16 mouse cellular contexts compared by ENCODE assay signal in genomic region chr16:10713041-10713440, GRCm38 (mm10).
DNase-seq lines count a peak whose midpoint lies in the region; ATAC-seq and TF ChIP-seq lines count a peak whose summit lies in the region.
"Had no signal": no experiment of that assay in that cellular context is flagged by ENCODE, and none has a peak within 500 bp of the region (broad histone marks: within the 10 kb centered on the region; RNA-seq: fewer than 3 reads in every experiment).

No protein-coding gene starts in this region.

- H3K36me3 ChIP-seq in midbrain, embryonic 13.5 days, result no peaks in the 10 kb centered on the region
- H3K36me3 ChIP-seq in midbrain, embryonic 14.5 days (ENCODE audit: control insufficient read depth, insufficient read depth, low read length), result no peaks in the 10 kb centered on the region
- no peaks in the 10 kb centered on the region for H3K36me3 ChIP-seq in macrophage (ENCODE audit: inconsistent target)
- H3K36me3 ChIP-seq: heart, embryonic 10.5 days; intestine, embryonic 15.5 days had no signal

- no peaks in the 10 kb centered on the region for H3K9me3 ChIP-seq in midbrain, embryonic 13.5 days
- H3K9me3 ChIP-seq in midbrain, embryonic 14.5 days (ENCODE audit: control insufficient read depth, low read length), result no peaks in the 10 kb centered on the region
- H3K9me3 ChIP-seq: heart, embryonic 10.5 days; intestine, embryonic 15.5 days had no signal

- H3K79me2 ChIP-seq in macrophage (ENCODE audit: inconsistent target), result no peaks in the 10 kb centered on the region

- no peak for TF ChIP-seq CTCF in gastrocnemius, adult 2 months (IDR thresholded peaks at IDR 0.05)

- H3K27ac ChIP-seq in gastrocnemius, adult 2 months, result peak overlapping the region; percentile 51; the same call in 1 of the 2 replicates
- H3K27ac ChIP-seq in midbrain, embryonic 13.5 days, result 0 out of 2 replicates have a peak overlapping the region, but pooled peaks have one; percentile 0
- no peak overlapping the region for H3K27ac ChIP-seq in midbrain, embryonic 14.5 days (replicated peaks; ENCODE audit: low read depth, low read length)
- H3K27ac ChIP-seq in macrophage, result peak overlapping the region; percentile 62
- H3K27ac ChIP-seq: heart, embryonic 10.5 days; hindbrain, embryonic 14.5 days; intestine, embryonic 15.5 days had no signal

- ATAC-seq in midbrain, embryonic 13.5 days, result no peak
- no peak for ATAC-seq in midbrain, embryonic 14.5 days (ENCODE audit: low FRiP score, low TSS enrichment)
- ATAC-seq: activated CD4-positive, CD25-positive, alpha-beta regulatory T cell, adult 4 months; CD4-positive, CD25-positive, alpha-beta regulatory T cell, adult 4 months; forebrain, embryonic 16.5 days; intestine, embryonic 15.5 days; liver, postnatal 0 days had no signal

- WGBS in midbrain, embryonic 13.5 days, result 73% methylated on average over 2 of the region's 2 CpGs
- WGBS in midbrain, embryonic 14.5 days, result 65% methylated on average over 2 of the region's 2 CpGs
- 54% methylated on average over 2 of the region's 2 CpGs for WGBS in macrophage (ENCODE audit: missing documents)

- no peak overlapping the region for H3K9ac ChIP-seq in midbrain, embryonic 13.5 days (replicated peaks)
- no peak overlapping the region for H3K9ac ChIP-seq in midbrain, embryonic 14.5 days (replicated peaks; ENCODE audit: low read length)
- H3K9ac ChIP-seq: hindbrain, embryonic 14.5 days; intestine, embryonic 15.5 days; liver, postnatal 0 days had no signal

- H3K27me3 ChIP-seq in midbrain, embryonic 13.5 days, result no peaks in the 10 kb centered on the region
- H3K27me3 ChIP-seq in midbrain, embryonic 14.5 days (ENCODE audit: control insufficient read depth, insufficient read depth, low read length), result no peaks in the 10 kb centered on the region
- H3K27me3 ChIP-seq: intestine, embryonic 15.5 days had no signal

- no peak overlapping the region for H3K4me3 ChIP-seq in gastrocnemius, adult 2 months
- no peak overlapping the region for H3K4me3 ChIP-seq in midbrain, embryonic 13.5 days (replicated peaks)
- H3K4me3 ChIP-seq in midbrain, embryonic 14.5 days (replicated peaks; ENCODE audit: low read depth, low read length), result no peak overlapping the region
- no peak overlapping the region for H3K4me3 ChIP-seq in macrophage (ENCODE audit: inconsistent target)
- H3K4me3 ChIP-seq: heart, embryonic 10.5 days; intestine, embryonic 15.5 days had no signal

- peak; percentile 62 to 89 for DNase-seq in adrenal gland, adult (ENCODE audit: inconsistent age in 2 of 2, low spot score in 1 of 2)
- no peak for DNase-seq in adrenal gland, postnatal 4 days (ENCODE audit: low spot score in 2 of 2)
- peak; percentile 39 for DNase-seq in gastrocnemius, adult 2 months
- no peak for DNase-seq in gastrocnemius, postnatal 14 days
- DNase-seq in midbrain, embryonic 14.5 days, result no peak
- DNase-seq in layer of hippocampus, postnatal 14 days (ENCODE audit: low spot score in 2 of 2), result no peak
- DNase-seq: right cerebral cortex, adult 18-20 months had no signal

- peaks cover 11% of the 10 kb centered on the region for H3K4me1 ChIP-seq in midbrain, embryonic 13.5 days (replicated peaks)
- no peaks in the 10 kb centered on the region for H3K4me1 ChIP-seq in midbrain, embryonic 14.5 days (ENCODE audit: control insufficient read depth, insufficient read depth, low read length)

- intact Hi-C loops in gastrocnemius, adult 2 months (cut with DNase I), result no loop called here
- intact Hi-C loops in gastrocnemius, postnatal 14 days (cut with DNase I; ENCODE audit: low total_unique reads), result no loop called here

- no peak overlapping the region for H3K4me2 ChIP-seq in midbrain, embryonic 13.5 days (replicated peaks)
- no peak overlapping the region for H3K4me2 ChIP-seq in midbrain, embryonic 14.5 days (ENCODE audit: low read length)
- H3K4me2 ChIP-seq: hindbrain, embryonic 14.5 days; intestine, embryonic 15.5 days had no signal

Comparison
In these comparisons a context has a peak if more than half of its experiments do, and no peak if none do; other contexts are left out.
1. DNase-seq: peak in adrenal gland, adult (2 of 2) and gastrocnemius, adult 2 months (single experiment); none in adrenal gland, postnatal 4 days (0 of 2), gastrocnemius, postnatal 14 days (single experiment), midbrain, embryonic 14.5 days (single experiment) and layer of hippocampus, postnatal 14 days (0 of 2).